Mouse (Mus musculus) E14TG2a.4 (cell line): ENCODE results near the gene Skint8.

Source experiments
- CTCF ChIP-seq: conservative IDR thresholded peaks from 2 replicates; pipeline ENCODE4 v1.5.1; 2014; ENCODE audit warnings: low read length
- NANOG ChIP-seq: IDR thresholded peaks from 2 replicates; pipeline ENCODE4 v1.6.1; 2014; ENCODE audit warnings: borderline replicate concordance, low read length, mixed read lengths

- TF ChIP-seq CTCF (no peak), NANOG (no peak)
Observed at GRCm38 (mm10) chr4:111972623-111973022, 53.4 kb downstream of the Skint8 start, which contains the start of gene Skint7.
